Mouse (Mus musculus) C2C12 (cell line): Measurements from ENCODE around the gene Rab7. TPM values are rescaled to one million over a fixed set of nuclear protein-coding genes. Genes with fewer than 3 reads are reported as not detected.

Experiments used
- H3K27me3 ChIP-seq: one replicate; pipeline ENCODE4 v1.6.1; 2011; ENCODE audit not compliant: control insufficient read depth, insufficient read depth, insufficient read length
- H3K36me3 ChIP-seq: one replicate; pipeline ENCODE4 v1.6.1; 2011; ENCODE audit not compliant: control insufficient read depth, insufficient read depth
- H3K4me3 ChIP-seq: one replicate; pipeline ENCODE4 v1.5.1; 2011; ENCODE audit warnings: mild to moderate bottlenecking, control low read depth; ENCODE audit not compliant: poor library complexity, insufficient read depth, severe bottlenecking
- H3K79me2 ChIP-seq: one replicate; pipeline ENCODE4 v1.6.1; 2011; ENCODE audit not compliant: control insufficient read depth, insufficient read depth
- H3K79me3 ChIP-seq: one replicate; pipeline ENCODE4 v1.6.1; 2011; ENCODE audit warnings: low read depth, control low read depth
- H3ac ChIP-seq: one replicate; pipeline ENCODE3; 2011; ENCODE audit warnings: low read depth; ENCODE audit not compliant: control insufficient read depth, insufficient read length
- CEBPB ChIP-seq: IDR thresholded peaks from one replicate; pipeline ENCODE4 v1.6.1; 2011; ENCODE audit warnings: low read depth, mild to moderate bottlenecking, control low read depth, moderate library complexity
- CTCF ChIP-seq: IDR thresholded peaks from one replicate; pipeline ENCODE4 v1.5.1; 2011; ENCODE audit not compliant: control insufficient read depth, insufficient read depth, insufficient read length
- FOSL1 ChIP-seq: IDR thresholded peaks from one replicate; pipeline ENCODE4 v1.8.0; 2011; ENCODE audit warnings: mild to moderate bottlenecking, low read length; ENCODE audit not compliant: poor library complexity, insufficient read depth, severe bottlenecking
- MAX ChIP-seq: IDR thresholded peaks from one replicate; pipeline ENCODE4 v1.6.1; 2011; ENCODE audit warnings: mild to moderate bottlenecking, control low read depth
- MYOD1 ChIP-seq: IDR thresholded peaks from one replicate; pipeline ENCODE4 v1.6.1; 2011; ENCODE audit warnings: low read depth; ENCODE audit not compliant: control insufficient read depth, insufficient read length
- MYOG ChIP-seq: IDR thresholded peaks from one replicate; pipeline ENCODE4 v1.6.1; 2011; ENCODE audit not compliant: control insufficient read depth, insufficient read length; ENCODE audit errors: extremely low read depth
- USF1 ChIP-seq: IDR thresholded peaks from one replicate; pipeline ENCODE4 v1.6.1; 2011; ENCODE audit warnings: low read depth, mild to moderate bottlenecking, control low read depth, moderate library complexity
- polyA plus RNA-seq: library from polyadenylated mRNA; unstranded; fragments of >200 nt; fragmentation: generic; extraction: Trizol; gene quantifications from one replicate; pipeline ENCODE4 v1.2.1, GENCODE M21; 2012; ENCODE audit warnings: missing spikeins

The Rab7 gene
- polyA plus RNA-seq, 1 experiment = 197 TPM

DNA sequence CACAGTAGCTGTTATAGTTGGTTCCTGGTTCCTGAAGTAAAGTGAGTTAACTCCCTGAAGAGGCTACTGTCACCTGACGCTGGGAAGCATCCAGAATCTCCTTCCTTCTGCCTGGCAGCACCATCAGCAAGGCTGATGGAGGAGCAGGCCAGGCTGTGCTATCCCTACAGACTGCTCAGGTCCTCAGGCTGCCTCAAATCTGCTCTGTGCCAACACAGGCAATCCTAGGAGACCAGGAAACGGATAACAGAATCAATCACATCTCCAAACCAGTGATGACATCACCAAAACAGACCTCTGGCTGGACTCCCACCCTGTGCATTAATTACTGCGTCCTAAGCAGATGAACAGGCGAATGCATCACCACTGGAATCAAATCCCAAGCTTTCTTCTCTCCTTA, 3.8 kb downstream of the Rab7 start:
- H3K79me2 ChIP-seq = peaks cover 88% of the 10 kb centered on the region
- H3K27me3 ChIP-seq = no peaks in the 10 kb centered on the region
- H3K36me3 ChIP-seq = peaks cover 19% of the 10 kb centered on the region
- no peak overlapping the region for H3K4me3 ChIP-seq
- TF ChIP-seq CEBPB = no peak
- no peak for TF ChIP-seq CTCF
- no peak for TF ChIP-seq MYOG
- no peak for TF ChIP-seq FOSL1
- TF ChIP-seq MAX = no peak
- no peak for TF ChIP-seq MYOD1
- TF ChIP-seq USF1 = no peak
- no peak overlapping the region for H3ac ChIP-seq
- H3K79me3 ChIP-seq = peaks cover 82% of the 10 kb centered on the region

DNA sequence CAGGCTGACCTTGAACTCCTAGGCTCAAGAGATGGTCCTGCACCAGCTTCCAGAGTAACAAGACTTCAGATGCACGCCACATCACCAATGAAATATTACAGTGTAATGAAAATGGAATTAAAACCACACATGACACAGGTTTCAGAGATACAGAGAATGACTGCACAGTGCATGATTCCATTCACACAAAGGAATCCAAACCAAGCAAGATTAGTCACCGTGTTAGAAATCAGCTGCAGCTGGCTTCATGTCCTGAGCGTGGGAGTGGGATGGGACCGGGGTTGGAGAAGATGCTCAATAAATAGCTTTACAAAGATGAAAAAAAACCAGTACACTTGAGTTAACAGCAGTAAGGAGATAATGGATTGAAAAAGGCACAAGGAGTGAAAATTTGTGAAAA, 5.6 kb downstream of the Rab7 start:
- TF ChIP-seq CEBPB = no peak
- TF ChIP-seq USF1 = no peak
- TF ChIP-seq MYOG = no peak
- no peak for TF ChIP-seq FOSL1
- no peak for TF ChIP-seq CTCF
- no peak for TF ChIP-seq MAX
- TF ChIP-seq MYOD1 = no peak
- H3K36me3 ChIP-seq = peaks cover 32% of the 10 kb centered on the region
- H3K4me3 ChIP-seq = no peak overlapping the region
- no peaks in the 10 kb centered on the region for H3K27me3 ChIP-seq
- H3K79me2 ChIP-seq = peaks cover 100% of the 10 kb centered on the region
- no peak overlapping the region for H3ac ChIP-seq
- peaks cover 97% of the 10 kb centered on the region for H3K79me3 ChIP-seq

DNA sequence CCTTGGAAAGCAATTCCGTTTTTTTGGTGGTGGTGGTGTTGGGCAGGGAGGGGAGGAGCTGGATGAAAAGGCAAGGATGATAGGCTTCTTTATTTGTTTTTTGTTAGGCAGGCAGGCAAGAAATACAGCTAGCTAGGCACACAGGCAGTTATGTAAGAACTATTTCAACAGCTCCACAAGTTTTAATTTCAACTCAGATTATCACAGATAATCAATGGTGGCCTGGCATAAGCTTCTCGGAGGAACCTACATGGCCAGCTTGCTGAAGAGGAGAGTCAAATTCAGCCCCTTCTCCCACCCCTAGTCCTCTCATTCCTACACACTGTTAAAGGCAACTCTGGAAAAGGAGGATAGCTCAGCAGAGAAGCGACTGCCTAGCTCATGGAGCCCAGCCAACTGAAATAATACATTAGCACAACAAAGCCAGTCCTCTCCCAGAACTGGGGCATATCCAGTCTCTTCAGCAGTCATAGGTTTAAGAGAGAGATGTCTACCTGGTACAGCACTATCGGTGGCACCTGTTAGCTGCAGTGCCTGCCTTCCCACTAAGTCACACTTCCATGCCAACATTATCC, 7.5 kb downstream of the Rab7 start:
- TF ChIP-seq MAX (no peak), MYOD1 (no peak), CEBPB (no peak), FOSL1 (no peak), USF1 (no peak), MYOG (no peak), CTCF (no peak)
- Histone ChIP-seq H3ac (no peak overlapping the region), H3K79me3 (peaks cover 95% of the 10 kb centered on the region), H3K4me3 (no peak overlapping the region), H3K79me2 (peaks cover 100% of the 10 kb centered on the region), H3K36me3 (peaks cover 32% of the 10 kb centered on the region), H3K27me3 (no peaks in the 10 kb centered on the region)

DNA sequence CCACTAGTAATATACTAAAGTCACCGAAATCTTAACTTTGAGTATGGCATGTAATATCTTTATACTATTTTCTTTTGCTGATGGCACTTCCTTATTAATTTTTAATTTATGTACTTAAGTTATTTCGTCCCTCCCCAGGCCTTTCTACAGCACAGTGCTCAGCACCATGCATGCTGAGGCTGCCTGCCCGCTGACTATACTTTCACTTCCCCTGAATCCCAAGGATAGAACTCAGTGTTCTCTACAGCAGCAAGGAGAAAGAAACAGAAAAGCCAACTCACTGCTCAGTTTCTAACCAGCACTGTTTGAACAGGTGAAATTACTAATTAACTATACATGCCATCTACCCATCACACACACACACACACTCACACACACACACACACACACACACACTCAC, 11.6 kb downstream of the Rab7 start:
- Histone ChIP-seq H3ac (no peak overlapping the region), H3K27me3 (no peaks in the 10 kb centered on the region), H3K79me3 (peaks cover 92% of the 10 kb centered on the region), H3K36me3 (peaks cover 35% of the 10 kb centered on the region), H3K79me2 (peaks cover 100% of the 10 kb centered on the region), H3K4me3 (no peak overlapping the region)
- no peak for TF ChIP-seq USF1
- no peak for TF ChIP-seq CEBPB
- no peak for TF ChIP-seq MYOD1
- TF ChIP-seq CTCF = no peak
- no peak for TF ChIP-seq MAX
- TF ChIP-seq FOSL1 = no peak
- no peak for TF ChIP-seq MYOG

DNA sequence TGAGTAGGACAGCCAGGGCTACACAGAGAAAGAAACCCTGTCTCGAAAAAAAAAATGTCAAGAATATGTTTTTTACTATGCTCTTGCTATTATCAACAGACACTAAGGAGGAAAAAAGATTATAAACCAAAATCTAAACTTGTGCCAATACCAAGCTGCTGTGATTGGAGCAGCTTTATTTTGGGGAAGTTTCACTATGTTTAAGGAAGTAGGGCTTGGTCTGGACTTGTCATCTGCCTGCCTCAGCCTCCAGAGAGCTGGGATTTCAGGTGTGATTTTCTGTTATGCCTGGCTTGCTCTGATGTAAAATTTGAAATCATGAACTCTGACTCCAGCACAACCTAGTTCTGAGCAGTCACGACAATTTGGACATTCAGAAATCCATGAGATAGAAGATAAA, 14.6 kb downstream of the Rab7 start:
- H3K4me3 ChIP-seq = no peak overlapping the region
- TF ChIP-seq MYOG = no peak
- no peak overlapping the region for H3ac ChIP-seq
- peaks cover 100% of the 10 kb centered on the region for H3K79me2 ChIP-seq
- H3K79me3 ChIP-seq = peaks cover 92% of the 10 kb centered on the region
- H3K27me3 ChIP-seq = no peaks in the 10 kb centered on the region
- H3K36me3 ChIP-seq = peaks cover 20% of the 10 kb centered on the region

DNA sequence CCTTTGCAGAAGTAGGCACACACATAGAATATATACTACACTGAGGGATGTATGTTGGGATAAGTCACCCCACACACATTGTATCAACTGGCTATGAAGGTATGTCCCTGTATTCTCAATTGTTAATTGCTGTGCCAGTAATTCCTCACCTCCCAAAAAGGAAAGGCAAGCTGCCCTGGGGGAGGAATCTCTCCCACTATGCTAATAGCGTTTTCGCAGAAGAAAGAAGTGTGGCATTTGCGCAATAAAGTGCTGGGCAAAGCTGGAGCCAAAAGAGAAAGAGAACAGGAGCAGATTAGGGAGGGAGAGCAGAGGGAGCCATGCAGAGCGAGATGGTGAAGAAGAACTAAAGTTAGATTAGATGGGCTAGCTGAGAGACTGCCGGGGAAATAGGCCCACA, 17.7 kb downstream of the Rab7 start:
- TF ChIP-seq MYOG (no peak), CEBPB (no peak)
- Histone ChIP-seq H3ac (no peak overlapping the region), H3K36me3 (peaks cover 34% of the 10 kb centered on the region), H3K27me3 (no peaks in the 10 kb centered on the region), H3K4me3 (no peak overlapping the region), H3K79me3 (peaks cover 94% of the 10 kb centered on the region), H3K79me2 (peaks cover 100% of the 10 kb centered on the region)
